Mouse (Mus musculus): ENCODE measurements at regions not wholly inside any gene's neighbourhood (a gene's known extent, or its start where the extent isn't known, plus 50 kb on each side); places are given as distances from the start of the nearest gene placed in this dataset.

DNA sequence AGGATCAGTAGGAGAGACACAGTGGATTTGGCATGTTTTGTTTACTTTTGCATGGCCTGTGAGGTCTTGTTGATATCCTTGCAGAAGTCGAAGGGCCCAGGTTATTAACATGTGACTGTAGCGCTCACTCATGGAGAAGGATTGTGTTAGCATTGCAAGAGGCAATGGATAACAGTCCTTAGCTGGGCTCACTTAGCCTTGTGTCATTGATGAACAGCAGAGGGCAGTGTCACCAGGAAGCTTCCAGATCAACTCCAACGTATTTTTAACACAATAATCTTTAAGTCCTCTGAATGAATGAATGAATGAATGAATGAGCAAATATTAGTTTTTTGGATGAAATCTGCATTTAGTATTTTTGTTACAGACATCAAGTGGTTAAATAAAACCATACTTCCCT, 133.2 kb upstream of the Car8 start:
- no peak for DNase-seq

DNA sequence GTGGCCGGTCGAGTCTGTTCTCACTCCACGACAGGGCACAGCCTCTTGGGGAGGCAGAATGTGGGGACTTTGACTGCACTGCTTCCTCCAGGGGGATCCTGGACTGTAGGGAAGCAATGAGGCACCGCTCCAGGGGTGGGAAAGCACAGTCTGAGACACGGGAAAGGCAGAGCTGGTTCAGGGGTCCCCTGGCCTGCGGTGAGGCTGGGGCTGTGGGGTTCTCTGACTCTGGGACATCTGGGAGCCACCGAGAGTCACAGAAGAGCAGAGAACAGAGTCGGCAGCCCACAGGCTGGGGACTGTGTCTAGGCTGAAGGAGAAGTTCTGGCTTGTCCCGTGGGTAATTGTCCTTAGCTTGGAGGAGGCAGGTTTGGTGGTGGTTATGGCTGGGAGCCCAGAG, 131.9 kb upstream of the Car8 start:
- no peak for DNase-seq

- no peak for DNase-seq
Measured at GRCm38 (mm10) chr4:8367487-8368276, 128.8 kb upstream of the Car8 start.

DNA sequence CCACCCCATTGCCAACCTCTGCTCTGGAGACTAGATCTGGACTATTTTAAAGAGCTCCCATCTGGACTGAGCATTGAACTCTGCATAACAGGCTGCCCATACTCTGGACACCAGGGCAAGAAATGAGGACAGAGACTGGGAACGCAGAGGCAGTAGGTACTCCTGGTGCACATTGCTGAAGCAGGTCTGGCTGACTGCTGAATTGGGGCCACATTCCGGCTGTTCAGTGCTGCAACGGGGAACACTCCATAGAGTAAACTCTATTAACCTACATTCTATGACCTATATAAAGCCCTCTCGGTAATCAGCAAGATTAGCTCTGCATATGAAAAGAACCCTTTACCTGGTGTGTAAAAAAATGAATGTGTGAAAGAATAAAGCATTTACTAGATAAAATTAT, 128.1 kb upstream of the Car8 start:
- no peak for DNase-seq

DNA sequence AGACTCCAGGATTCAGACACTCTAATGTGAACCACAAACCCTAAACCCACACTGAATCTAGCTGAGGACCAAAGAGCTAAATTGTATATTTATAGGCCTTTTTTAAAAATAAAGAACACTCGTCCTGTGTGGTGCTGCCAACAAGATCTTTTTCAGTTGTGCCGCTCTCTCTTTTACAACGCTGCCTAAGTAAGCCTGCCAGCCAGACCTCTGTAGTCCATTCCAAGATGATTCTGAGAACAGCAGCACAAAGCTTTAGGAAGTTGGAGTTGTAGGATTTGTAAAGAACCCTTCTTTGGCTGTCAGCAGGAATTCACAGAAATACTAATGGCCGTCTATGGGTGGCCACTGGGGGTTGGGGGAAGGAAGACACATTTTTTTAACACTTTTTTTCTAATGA, 123.6 kb upstream of the Car8 start:
- DNase-seq, result no peak

- DNase-seq, result no peak
Measured at GRCm38 (mm10) chr4:8361931-8362330, 123.1 kb upstream of the Car8 start.

DNA sequence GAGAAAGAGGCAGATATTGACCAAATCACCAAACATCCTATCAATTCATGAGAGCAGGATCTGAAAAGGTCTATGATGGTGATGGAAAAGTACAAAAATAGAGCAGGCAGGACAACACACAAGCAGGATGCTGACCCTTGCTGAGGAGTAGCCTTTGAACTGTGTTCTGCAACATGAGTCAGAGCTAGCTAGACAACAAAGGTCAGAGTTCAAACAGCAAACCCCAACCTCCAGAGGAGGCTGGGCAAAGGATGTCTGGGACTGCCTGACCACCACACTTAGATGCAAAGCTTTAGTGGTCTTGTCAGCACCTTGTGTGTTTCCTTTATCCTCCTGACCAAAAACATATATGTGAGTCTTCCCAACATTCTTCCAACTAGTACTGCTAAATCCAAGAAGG, 122.5 kb upstream of the Car8 start:
- DNase-seq, result no peak

DNA sequence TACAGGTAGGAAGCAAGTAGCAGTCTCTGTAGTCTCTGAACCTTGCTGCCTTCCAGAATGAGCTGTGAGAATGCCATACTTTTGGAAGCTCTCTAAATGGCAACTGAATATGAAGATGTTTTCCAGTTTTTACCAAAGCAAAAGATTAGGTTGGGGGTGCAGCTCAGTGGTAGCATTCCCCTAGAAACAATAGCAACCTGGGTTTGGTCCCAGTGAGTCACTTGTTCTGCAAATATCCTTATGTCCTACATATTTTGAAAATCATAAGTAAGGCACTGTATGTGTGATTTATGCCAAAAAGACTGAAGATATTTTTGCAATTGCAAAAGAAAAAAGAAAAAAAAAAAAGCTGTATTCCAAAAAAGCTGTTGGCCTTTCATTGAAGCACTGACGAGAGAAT, 118.6 kb upstream of the Car8 start:
- no peak for DNase-seq

DNA sequence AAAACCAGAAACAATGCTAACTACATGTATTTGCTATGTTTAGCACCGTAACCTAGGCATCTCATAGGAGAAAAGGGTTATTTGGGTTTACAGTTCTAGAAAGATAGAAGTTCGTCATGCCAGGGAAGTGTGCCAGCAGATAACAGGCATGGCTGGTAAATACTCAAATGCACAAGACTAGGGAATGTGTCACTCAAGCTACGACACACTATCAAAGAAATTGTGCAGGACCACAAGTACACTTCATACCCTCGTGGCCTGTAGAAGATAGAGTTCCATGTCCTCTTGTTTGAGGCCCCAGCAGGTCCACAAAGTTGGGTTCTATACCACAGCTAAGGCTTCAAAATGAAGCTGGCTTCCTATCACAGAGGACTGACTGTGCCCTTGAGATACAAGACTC, 103.1 kb upstream of the Car8 start:
- DNase-seq, result no peak

GRCm38 (mm10) chr4:8309241-8309987, 70.6 kb upstream of the Car8 start:
- DNase-seq, result no peak

DNA sequence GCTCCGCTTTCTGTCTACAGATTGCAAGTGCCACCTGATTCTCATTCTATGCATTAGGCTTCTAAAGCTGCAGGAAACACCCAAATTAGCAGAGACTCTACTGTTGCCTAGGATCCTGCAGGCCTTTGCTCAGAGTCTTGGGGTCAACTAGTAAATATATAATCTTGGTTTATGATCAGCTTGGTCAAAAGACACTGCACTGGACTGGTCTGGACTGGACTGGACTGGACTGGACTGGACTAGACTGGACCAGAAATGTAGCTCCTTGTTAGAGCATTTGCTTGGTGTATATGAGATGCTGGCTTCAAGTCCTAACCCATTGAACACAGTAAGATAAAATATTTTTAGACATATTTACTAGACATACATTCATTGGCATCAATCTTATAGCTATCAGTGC, 53.7 kb upstream of the Car8 start:
- no peak for DNase-seq

DNA sequence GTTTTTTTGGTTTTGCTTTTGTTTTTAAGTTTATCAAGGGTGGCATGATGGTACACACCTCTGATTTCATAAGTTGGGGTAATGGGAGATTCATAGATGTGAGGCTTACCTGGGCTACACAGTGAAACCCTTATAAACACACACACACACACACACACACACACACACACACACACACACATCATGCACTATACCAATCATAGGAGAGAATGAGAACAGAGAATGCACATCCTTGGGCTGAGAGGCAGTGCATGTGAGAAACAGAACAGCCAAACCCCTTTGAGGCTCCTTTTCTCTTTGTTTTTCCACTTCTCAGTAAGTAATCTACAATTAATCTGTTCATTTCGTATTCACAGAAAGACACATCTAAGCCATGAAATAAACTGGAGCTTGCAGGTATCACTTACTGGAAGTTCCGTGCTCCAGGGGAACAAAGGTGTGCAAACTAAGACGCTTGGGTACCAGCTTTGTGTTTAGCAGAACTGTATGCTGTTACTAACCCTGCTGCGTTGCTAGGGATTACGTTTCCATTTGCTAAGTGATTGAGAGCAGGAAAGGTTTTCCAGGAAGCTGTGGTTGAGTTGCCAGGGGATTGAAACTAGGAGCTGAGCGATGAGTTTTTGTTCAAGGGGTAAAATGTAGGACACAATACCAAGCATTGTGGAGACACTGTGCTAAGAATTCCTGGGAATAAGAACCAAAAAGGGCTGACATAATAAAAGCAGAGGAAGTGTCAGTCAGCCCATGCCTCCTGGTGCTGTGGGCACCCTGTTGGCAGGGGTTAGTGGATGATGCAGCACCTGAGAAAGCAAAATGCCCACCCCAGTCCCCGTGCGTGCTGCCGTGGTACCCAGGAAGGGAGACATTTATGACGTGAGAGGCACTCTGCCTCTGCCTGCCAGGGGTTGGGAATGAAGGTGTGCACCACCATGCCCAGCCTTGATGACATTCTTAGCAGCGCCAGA, 53.0 kb upstream of the Car8 start:
- DNase-seq, result no peak

GRCm38 (mm10) chr4:8289901-8290300, 51.1 kb upstream of the Car8 start:
- DNase-seq, result no peak
